Mouse (Mus musculus) forebrain, embryonic 13.5 days (tissue): ENCODE data around the gene Mdh1. TPM values are rescaled to one million over a fixed set of nuclear protein-coding genes. Genes with fewer than 3 reads are reported as not detected.

ENCODE experiments used
- ATAC-seq: fragments of 200-750 bp; cut with Nextera tagmentation; 2 replicates; pipeline ENCODE4 v1.8.0; 2017
- H3K27ac ChIP-seq: fragments of 300-500 bp; sonication (generic); 2 replicates; pipeline ENCODE4 v1.5.1; 2015; ENCODE audit warnings: inconsistent platforms, mild to moderate bottlenecking, moderate library complexity
- H3K27me3 ChIP-seq: fragments of 300-500 bp; sonication (generic); 2 replicates; pipeline ENCODE4 v1.6.1; 2015; ENCODE audit warnings: mild to moderate bottlenecking, inconsistent platforms
- H3K36me3 ChIP-seq: fragments of 300-500 bp; sonication (generic); 2 replicates; pipeline ENCODE4 v1.6.1; 2015; ENCODE audit warnings: mild to moderate bottlenecking, inconsistent platforms; ENCODE audit not compliant: poor library complexity, severe bottlenecking
- H3K4me1 ChIP-seq: fragments of 300-500 bp; sonication (generic); 2 replicates; pipeline ENCODE4 v1.6.1; 2015; ENCODE audit warnings: inconsistent platforms
- H3K4me2 ChIP-seq: fragments of 300-500 bp; sonication (generic); 2 replicates; pipeline ENCODE4 v1.6.1; 2015; ENCODE audit warnings: inconsistent platforms, mild to moderate bottlenecking, moderate library complexity
- H3K4me3 ChIP-seq: fragments of 300-500 bp; sonication (generic); 2 replicates; pipeline ENCODE4 v1.5.1; 2015; ENCODE audit warnings: mild to moderate bottlenecking, inconsistent platforms
- H3K9ac ChIP-seq: fragments of 300-500 bp; sonication (generic); 2 replicates; pipeline ENCODE4 v1.6.1; 2015; ENCODE audit warnings: mild to moderate bottlenecking, inconsistent platforms
- H3K9me3 ChIP-seq: fragments of 300-500 bp; sonication (generic); replicated peaks from 2 replicates; pipeline ENCODE4 v1.6.1; 2016; ENCODE audit warnings: inconsistent platforms
- WGBS: fragments of 180-500 bp; shearing (Covaris S2); methylation state at CpG from one replicate; pipeline ENCODE4 v1.1.7; 2015; 5-methylcytosine and 5-hydroxymethylcytosine counted together
- polyA plus RNA-seq: library from polyadenylated mRNA; unstranded; fragments of >200 nt; fragmentation: Nextera tagmentation; extraction: Ambion mirVana; gene quantifications from 2 replicates; pipeline ENCODE4 v1.2.1, GENCODE M21; 2015

Gene Mdh1
- polyA plus RNA-seq, 1 experiment from 2014 or later = 454 TPM

DNA sequence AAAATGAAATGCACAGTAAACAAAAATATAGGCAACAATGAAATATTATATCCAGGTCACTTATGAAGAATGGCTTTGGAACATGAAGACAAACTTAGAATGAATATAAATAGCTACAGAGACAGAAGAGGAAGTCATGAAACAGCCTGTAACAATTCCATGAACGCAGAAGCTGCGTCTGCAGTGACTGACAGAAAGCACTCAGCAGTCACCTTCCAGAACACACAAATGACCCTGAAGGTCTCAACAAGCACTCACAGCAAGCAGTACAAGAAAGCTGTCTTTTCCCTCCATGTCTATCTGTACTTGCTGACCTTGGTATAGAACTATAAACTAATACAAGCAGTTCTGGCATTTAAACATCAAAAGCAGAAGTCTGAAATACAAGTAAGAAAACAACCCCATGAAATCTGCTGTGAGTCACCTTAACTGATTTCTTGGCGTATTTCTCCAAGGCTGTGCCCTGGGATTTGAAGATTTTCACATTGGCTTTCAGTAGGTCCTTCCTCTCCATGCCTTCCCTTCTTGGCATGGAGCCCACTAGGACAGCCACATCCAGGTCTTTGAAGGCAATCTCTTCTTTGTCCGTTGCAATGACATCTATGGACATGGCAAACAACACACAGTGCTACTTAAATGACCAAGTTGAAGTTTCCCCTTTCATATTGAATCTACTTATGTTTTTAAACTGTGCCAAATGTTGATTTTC lies 8.4 kb downstream of the Mdh1 start:
- WGBS = 92% methylated on average over 4 of the region's 4 CpGs
- no peak overlapping the region for H3K27ac ChIP-seq
- peaks cover 3% of the 10 kb centered on the region; the same call in 1 of the 2 replicates for H3K4me1 ChIP-seq
- no peak for ATAC-seq
- H3K9ac ChIP-seq = no peak overlapping the region
- H3K9me3 ChIP-seq = no peaks in the 10 kb centered on the region
- no peak overlapping the region for H3K4me2 ChIP-seq
- H3K27me3 ChIP-seq = no peaks in the 10 kb centered on the region
- no peak overlapping the region for H3K4me3 ChIP-seq
- H3K36me3 ChIP-seq = peaks cover 64% of the 10 kb centered on the region

DNA sequence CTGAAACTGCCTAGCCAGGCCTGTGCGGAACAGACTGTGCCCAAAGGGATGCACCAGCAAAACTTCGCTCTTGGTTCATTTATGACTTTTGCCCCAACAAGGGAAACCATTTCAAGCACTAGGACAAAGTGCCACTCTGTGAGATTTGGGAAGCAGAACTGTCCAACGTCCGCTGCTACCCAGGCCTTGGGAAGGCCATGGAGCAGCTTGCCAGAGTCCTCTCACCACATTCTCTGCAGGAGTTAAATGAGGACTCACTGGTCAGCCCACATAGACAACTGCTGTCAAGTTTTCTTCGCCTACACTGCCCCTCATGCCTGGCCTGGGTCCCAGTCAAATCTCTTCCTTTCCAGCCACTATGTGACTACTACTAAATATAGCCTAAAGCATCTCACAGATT lies 10.8 kb downstream of the Mdh1 start:
- Histone ChIP-seq H3K9ac (no peak overlapping the region), H3K9me3 (no peaks in the 10 kb centered on the region), H3K4me2 (no peak overlapping the region), H3K36me3 (peaks cover 72% of the 10 kb centered on the region), H3K27me3 (no peaks in the 10 kb centered on the region), H3K27ac (no peak overlapping the region), H3K4me3 (no peak overlapping the region), H3K4me1 (no peaks in the 10 kb centered on the region)
- 93% methylated on average over 5 of the region's 5 CpGs for WGBS
- ATAC-seq = no peak

DNA sequence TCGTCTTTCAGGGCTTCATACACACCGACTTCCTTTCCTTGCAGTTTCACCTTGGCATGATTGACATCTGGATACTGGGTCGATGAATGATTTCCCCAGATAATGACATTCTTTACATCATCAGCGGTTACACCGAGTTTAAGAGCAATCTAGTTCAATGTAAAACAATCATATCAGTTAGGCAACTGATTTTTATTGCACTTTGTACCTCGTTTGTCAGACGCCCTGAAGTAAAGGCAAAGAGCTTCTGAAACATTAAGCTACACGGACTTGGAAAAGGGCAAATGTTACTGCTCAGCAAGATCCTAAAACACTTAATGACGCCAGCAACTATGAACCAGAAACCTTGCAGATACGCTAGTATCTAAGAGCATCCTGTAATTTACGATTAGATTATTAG lies 12.4 kb downstream of the Mdh1 start:
- 89% methylated on average over 11 of the region's 11 CpGs for WGBS
- H3K4me1 ChIP-seq = no peaks in the 10 kb centered on the region
- H3K27ac ChIP-seq = no peak overlapping the region
- no peak overlapping the region for H3K4me2 ChIP-seq
- no peak overlapping the region for H3K4me3 ChIP-seq
- no peak overlapping the region for H3K9ac ChIP-seq
- no peak for ATAC-seq
- H3K9me3 ChIP-seq = no peaks in the 10 kb centered on the region
- H3K36me3 ChIP-seq = peaks cover 58% of the 10 kb centered on the region
- no peaks in the 10 kb centered on the region for H3K27me3 ChIP-seq

DNA sequence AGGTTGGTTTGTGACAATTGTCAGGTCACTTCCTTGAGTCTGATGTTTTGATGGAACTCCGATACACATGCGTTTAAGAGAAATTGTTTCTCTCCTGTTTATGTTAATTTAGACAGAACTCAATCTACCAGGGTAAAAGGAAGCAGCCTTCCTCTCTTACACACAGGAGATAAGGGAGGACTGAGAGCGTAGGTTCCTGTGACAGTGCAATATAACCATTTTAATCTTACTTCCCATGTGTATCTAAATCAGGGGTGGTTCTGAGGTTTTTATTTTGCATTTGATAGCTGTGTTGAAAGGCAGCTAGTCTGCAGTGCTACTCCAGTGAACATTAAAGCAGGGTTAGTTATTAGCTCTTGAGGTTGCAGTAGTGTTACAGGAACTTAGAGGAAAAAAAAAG lies 20.1 kb downstream of the Mdh1 start:
- Histone ChIP-seq H3K4me2 (no peak overlapping the region), H3K4me3 (no peak overlapping the region), H3K27ac (no peak overlapping the region), H3K9me3 (no peaks in the 10 kb centered on the region), H3K36me3 (no peaks in the 10 kb centered on the region), H3K9ac (no peak overlapping the region), H3K27me3 (no peaks in the 10 kb centered on the region), H3K4me1 (no peaks in the 10 kb centered on the region)
- ATAC-seq = no peak
- 90% methylated on average over 3 of the region's 3 CpGs for WGBS

DNA sequence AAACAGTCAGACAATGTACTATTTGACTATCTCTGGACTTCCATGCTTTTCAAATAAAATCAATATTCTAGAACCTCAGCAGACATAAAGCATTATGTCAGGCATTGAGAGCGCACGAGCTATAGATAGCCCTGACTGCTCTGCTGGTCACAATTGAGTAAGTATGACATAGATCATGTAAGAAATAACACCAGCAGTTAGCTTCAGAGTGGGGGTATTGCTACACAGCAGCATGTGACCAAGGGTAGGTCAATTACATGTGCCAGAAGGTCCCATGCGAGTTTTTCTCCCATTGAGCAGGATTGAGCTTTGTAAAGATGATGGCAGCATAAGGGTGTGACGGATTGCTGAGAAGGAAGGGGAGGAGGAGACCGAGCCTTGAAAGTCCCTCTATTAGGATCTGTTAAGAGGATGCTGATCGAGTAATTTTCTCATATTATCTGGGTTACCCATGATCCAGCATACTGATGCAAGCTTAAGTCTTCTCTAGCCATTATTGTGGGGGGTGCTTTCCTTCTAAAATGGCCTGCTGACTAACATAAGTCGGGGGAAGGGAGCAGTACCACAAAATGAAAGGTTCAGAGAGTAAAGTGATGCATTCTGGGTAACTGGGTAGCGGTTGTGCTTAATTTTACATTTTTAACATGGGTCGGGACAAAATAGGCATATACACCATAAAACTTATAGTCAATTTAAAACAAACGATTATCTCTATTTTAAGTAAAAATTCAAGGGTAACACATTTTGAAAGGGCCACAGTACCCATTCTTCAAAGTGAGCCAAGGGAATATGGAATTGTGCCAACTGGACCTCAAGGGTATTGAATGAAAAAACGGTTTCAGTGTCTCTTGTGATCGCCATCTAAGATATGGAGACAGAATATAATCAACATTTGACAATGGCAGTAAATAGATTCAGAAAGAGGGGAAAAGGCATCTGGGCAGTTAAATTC lies 21.7 kb downstream of the Mdh1 start:
- Histone ChIP-seq H3K9me3 (no peaks in the 10 kb centered on the region), H3K27ac (no peak overlapping the region; the same call in 1 of the 2 replicates), H3K4me2 (no peak overlapping the region), H3K36me3 (no peaks in the 10 kb centered on the region), H3K4me1 (no peaks in the 10 kb centered on the region), H3K9ac (no peak overlapping the region), H3K27me3 (no peaks in the 10 kb centered on the region), H3K4me3 (no peak overlapping the region)
- no peak for ATAC-seq
- 88% methylated on average over 12 of the region's 12 CpGs for WGBS

DNA sequence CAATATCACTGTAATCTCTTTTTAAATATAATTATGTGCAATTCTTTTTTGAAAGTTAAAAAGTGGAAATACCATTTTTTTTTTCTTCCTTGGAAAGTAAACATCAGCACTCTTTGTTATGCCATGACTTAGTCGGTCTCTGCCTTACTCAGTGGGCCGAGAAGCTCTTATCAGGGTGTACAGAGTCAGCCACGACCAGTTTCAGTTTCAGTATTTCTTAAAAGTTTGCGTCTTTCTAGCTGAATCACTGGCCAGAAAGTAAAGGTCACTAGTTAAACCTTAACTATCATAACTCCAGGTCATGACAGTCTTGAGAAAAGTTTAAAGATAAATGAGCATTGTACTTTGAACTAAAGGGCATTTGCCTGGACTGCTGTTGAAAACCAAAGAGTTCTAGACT lies 22.4 kb downstream of the Mdh1 start:
- no peaks in the 10 kb centered on the region for H3K27me3 ChIP-seq
- H3K9ac ChIP-seq = no peak overlapping the region
- 94% methylated on average over 4 of the region's 4 CpGs for WGBS
- H3K9me3 ChIP-seq = no peaks in the 10 kb centered on the region
- H3K4me2 ChIP-seq = no peak overlapping the region
- no peak for ATAC-seq
- no peak overlapping the region for H3K4me3 ChIP-seq
- H3K27ac ChIP-seq = no peak overlapping the region
- no peaks in the 10 kb centered on the region for H3K4me1 ChIP-seq
- no peaks in the 10 kb centered on the region for H3K36me3 ChIP-seq

DNA sequence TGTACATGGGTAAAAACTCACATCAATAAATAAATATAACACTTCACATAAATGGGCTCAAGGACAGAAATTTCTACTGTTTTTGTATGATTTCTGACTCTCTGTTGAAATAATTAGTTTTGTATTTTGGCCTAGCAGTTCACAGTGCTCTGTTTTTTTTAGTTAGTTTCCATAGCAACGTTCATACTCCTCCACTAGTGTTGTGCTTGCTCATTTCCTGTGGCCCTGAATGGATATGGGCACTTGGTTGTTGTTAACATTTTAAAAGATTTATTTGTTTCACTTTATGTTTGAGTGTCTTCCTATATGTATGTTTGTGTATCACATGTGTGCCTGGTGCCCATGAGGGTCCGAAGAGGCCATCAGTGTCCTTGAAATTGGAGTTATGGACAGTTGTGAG lies 23.1 kb downstream of the Mdh1 start:
- H3K4me2 ChIP-seq = no peak overlapping the region
- no peak overlapping the region for H3K4me3 ChIP-seq
- H3K27me3 ChIP-seq = no peaks in the 10 kb centered on the region
- no peaks in the 10 kb centered on the region for H3K9me3 ChIP-seq
- H3K36me3 ChIP-seq = no peaks in the 10 kb centered on the region
- no peak for ATAC-seq
- no peak overlapping the region for H3K27ac ChIP-seq
- no peaks in the 10 kb centered on the region for H3K4me1 ChIP-seq
- 96% methylated on average over 2 of the region's 2 CpGs for WGBS
- H3K9ac ChIP-seq = no peak overlapping the region

DNA sequence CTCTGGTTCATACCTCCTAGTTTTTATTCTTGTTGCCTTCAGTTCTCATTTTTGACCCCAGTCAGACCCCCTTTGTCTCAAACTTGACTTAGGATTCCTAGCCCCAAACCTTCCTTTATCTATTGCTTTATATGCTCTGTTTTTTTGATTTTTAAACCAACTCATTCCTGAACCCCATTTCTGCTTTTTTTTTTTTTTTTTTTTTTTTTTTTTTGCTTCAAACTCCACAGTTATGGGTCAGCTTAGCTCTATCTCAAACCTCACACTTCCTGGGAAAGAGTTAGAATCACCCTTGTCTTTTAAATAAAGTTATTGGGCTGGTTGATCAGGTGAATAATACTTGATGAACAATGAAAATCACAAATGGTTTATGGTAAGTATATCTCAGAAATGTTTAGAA lies 24.6 kb downstream of the Mdh1 start:
- H3K27ac ChIP-seq = no peak overlapping the region
- no peaks in the 10 kb centered on the region for H3K9me3 ChIP-seq
- H3K27me3 ChIP-seq = no peaks in the 10 kb centered on the region
- H3K9ac ChIP-seq = no peak overlapping the region
- ATAC-seq = no peak
- no peak overlapping the region for H3K4me3 ChIP-seq
- H3K4me1 ChIP-seq = no peaks in the 10 kb centered on the region
- H3K36me3 ChIP-seq = no peaks in the 10 kb centered on the region
- no peak overlapping the region for H3K4me2 ChIP-seq

DNA sequence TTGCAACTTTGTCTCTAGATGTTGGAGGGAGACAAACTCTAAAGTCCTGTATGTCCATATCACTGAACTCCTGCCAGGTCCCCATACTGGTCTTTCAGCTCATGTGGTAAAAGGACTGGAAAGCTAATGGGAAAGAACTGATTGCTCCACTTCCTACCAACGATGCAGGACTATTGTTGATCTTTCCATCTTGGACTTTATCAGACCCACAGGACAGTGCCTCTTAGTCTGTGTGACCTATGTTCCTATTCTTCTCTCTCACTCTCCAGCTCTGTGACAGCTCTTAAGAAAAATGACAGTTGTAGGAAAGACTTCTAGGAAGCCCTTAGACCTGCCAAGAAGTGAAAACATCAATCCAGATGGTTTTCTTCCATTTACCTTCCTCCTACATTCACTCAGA lies 25.5 kb downstream of the Mdh1 start:
- H3K9me3 ChIP-seq = no peaks in the 10 kb centered on the region
- no peak for ATAC-seq
- H3K36me3 ChIP-seq = no peaks in the 10 kb centered on the region
- H3K4me2 ChIP-seq = no peak overlapping the region
- H3K27ac ChIP-seq = no peak overlapping the region
- H3K4me1 ChIP-seq = no peaks in the 10 kb centered on the region
- 78% methylated on average over 1 of the region's 1 CpGs for WGBS
- H3K9ac ChIP-seq = no peak overlapping the region
- no peaks in the 10 kb centered on the region for H3K27me3 ChIP-seq
- H3K4me3 ChIP-seq = no peak overlapping the region

DNA sequence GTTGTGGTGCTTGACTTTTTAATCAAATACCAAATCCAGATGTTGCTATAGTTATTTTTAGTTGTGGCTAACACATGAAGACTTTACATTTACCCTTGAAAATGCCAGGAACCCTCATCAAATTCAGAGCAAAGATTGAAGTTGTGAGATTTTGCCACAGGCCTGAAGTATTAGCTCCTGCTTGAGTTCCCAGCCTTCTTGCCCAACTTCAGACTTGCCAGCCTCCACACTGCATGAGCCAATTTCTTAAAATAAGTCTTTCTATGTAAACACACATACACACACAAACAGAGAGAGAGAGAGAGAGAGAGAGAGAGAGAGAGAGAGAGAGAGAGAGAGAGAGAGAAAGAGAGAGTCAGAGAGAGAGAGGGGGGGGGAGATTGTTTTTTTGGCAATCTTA lies 26.2 kb downstream of the Mdh1 start:
- H3K27ac ChIP-seq = no peak overlapping the region
- H3K27me3 ChIP-seq = no peaks in the 10 kb centered on the region
- H3K9me3 ChIP-seq = no peaks in the 10 kb centered on the region
- no peak overlapping the region for H3K9ac ChIP-seq
- no peak for ATAC-seq
- H3K4me1 ChIP-seq = no peaks in the 10 kb centered on the region
- H3K4me2 ChIP-seq = no peak overlapping the region
- H3K36me3 ChIP-seq = no peaks in the 10 kb centered on the region
- no peak overlapping the region for H3K4me3 ChIP-seq

DNA sequence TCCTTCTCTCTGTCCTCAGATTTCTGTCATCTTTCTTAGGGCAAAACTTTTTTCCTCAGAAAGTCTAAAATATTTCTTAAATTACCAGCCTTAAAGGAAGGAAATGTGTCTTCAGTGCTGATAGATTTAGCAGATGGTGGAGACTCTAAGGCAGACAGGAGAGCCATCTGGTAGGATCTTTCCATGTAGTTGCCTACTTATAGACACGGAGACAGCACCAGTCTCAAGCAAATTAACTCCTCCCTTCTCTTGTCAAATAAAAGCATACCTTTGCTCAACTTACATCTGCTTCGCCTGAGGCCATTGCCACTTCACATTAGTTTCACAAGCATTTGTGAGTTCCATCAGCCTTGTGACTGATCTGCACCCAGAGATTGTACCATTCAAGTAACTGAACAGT lies 27.1 kb downstream of the Mdh1 start:
- no peak overlapping the region for H3K4me2 ChIP-seq
- H3K27me3 ChIP-seq = no peaks in the 10 kb centered on the region
- H3K9ac ChIP-seq = no peak overlapping the region
- no peaks in the 10 kb centered on the region for H3K36me3 ChIP-seq
- ATAC-seq = no peak; the same call in 1 of the 2 replicates
- no peak overlapping the region for H3K27ac ChIP-seq
- 73% methylated on average over 2 of the region's 2 CpGs for WGBS
- H3K9me3 ChIP-seq = no peaks in the 10 kb centered on the region
- no peaks in the 10 kb centered on the region for H3K4me1 ChIP-seq
- H3K4me3 ChIP-seq = no peak overlapping the region

DNA sequence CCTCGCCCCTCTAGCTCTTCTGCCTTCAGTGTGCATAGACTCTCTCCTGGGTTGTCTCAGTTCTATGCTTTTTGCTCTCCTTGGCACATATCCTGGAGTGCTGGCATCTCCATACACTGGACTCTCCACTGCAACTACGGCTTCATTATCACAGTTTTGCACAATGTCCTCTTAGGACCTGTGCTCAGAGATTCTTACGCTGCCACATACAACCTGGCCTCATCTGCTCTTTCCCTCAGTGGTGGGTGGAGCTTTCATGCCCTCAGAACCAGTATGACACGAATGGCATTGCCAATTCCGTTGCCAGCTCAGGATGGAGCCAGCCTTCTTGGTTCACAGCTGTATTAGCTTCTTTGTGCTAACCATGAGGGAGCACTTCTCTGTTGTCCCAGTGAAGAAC lies 29.4 kb downstream of the Mdh1 start:
- WGBS = 79% methylated on average over 5 of the region's 5 CpGs
- Histone ChIP-seq H3K27ac (no peak overlapping the region), H3K4me2 (no peak overlapping the region), H3K9me3 (no peaks in the 10 kb centered on the region), H3K27me3 (no peaks in the 10 kb centered on the region), H3K36me3 (no peaks in the 10 kb centered on the region), H3K4me3 (no peak overlapping the region), H3K4me1 (no peaks in the 10 kb centered on the region), H3K9ac (no peak overlapping the region)
- no peak for ATAC-seq
